Mouse (Mus musculus) stomach, embryonic 15.5 days (tissue): Measurements from ENCODE around the gene Aplp1. TPM values are rescaled to one million over a fixed set of nuclear protein-coding genes. Genes with fewer than 3 reads are reported as not detected.

ENCODE experiments used
- ATAC-seq: fragments of 200-750 bp; cut with Nextera tagmentation; 2 replicates; pipeline ENCODE4 v1.8.0; 2017; ENCODE audit warnings: low read depth, moderate number of reproducible peaks, moderate TSS enrichment; ENCODE audit not compliant: insufficient read depth, low FRiP score
- H3K27ac ChIP-seq: fragments of 300-500 bp; sonication (generic); 2 replicates; pipeline ENCODE4 v1.5.1; 2015; ENCODE audit warnings: mild to moderate bottlenecking, inconsistent platforms
- H3K27me3 ChIP-seq: fragments of 300-500 bp; sonication (generic); replicated peaks from 2 replicates; pipeline ENCODE4 v1.6.1; 2015; ENCODE audit warnings: inconsistent platforms
- H3K36me3 ChIP-seq: fragments of 300-500 bp; sonication (generic); 2 replicates; pipeline ENCODE4 v1.6.1; 2015; ENCODE audit warnings: inconsistent platforms
- H3K4me1 ChIP-seq: fragments of 300-500 bp; sonication (generic); 2 replicates; pipeline ENCODE4 v1.6.1; 2015; ENCODE audit warnings: inconsistent platforms
- H3K4me2 ChIP-seq: fragments of 300-500 bp; sonication (generic); 2 replicates; pipeline ENCODE4 v1.6.1; 2015; ENCODE audit warnings: mild to moderate bottlenecking, inconsistent platforms
- H3K4me3 ChIP-seq: fragments of 300-500 bp; sonication (generic); replicated peaks from 2 replicates; pipeline ENCODE4 v1.5.1; 2015; ENCODE audit warnings: inconsistent platforms
- H3K9ac ChIP-seq: fragments of 300-500 bp; sonication (generic); 2 replicates; pipeline ENCODE4 v1.6.1; 2015; ENCODE audit warnings: inconsistent platforms
- H3K9me3 ChIP-seq: fragments of 300-500 bp; sonication (generic); 2 replicates; pipeline ENCODE4 v1.6.1; 2016; ENCODE audit warnings: inconsistent platforms
- WGBS: fragments of 180-500 bp; shearing (Covaris S2); methylation state at CpG from one replicate; pipeline ENCODE4 v1.1.7; 2015; 5-methylcytosine and 5-hydroxymethylcytosine counted together
- polyA plus RNA-seq: library from polyadenylated mRNA; unstranded; fragments of >200 nt; fragmentation: Nextera tagmentation; extraction: Ambion mirVana; gene quantifications from 2 replicates; pipeline ENCODE4 v1.2.1, GENCODE M21; 2015

Gene Aplp1
- polyA plus RNA-seq, 1 experiment from 2014 or later: 38.6 TPM

DNA sequence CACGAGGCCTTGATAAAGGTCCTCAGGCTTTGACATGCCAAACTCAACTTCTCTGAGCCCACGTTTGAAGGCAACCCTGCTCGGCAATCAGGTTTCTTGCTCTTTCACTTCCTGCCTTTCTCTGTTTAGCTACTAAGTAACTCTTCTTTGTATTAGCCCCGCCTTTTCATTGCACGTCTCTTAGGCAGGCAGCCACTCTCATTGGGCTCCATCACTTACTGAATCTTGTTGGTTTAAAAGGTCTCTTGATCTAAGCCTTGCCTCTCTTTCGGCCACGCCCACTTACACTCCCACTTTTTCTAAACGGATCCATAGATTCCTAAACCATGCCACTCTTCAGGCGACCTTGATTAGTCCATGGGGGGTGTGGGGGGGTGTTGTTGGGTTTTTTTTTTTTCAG is 1.6 kb downstream of the Aplp1 start:
- WGBS: 19% methylated on average over 9 of the region's 9 CpGs
- no peak for ATAC-seq
- H3K4me3 ChIP-seq: peak overlapping the region; percentile 65; the same call in 1 of the 2 replicates

DNA sequence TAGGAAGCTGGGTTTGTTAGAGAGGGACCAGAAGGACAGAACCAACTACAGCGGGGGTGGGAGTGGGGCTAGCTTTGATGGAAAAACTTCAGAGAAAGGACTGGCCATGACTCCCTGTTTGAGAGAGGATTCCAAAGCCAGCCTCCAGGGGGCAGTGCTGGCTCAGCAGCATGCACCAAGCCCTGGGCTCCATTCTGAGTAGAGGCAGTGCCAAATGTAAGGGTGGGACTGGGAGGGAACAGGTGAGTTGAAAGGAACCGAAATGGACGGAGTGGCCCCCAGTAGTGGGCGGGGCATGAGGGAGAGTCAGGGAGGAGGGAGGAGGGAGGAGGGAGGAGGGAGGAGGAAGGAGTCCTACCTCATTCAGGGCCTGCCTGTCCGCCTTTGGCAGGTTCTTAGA is 4.6 kb downstream of the Aplp1 start:
- no peaks in the 10 kb centered on the region for H3K36me3 ChIP-seq
- peaks cover 13% of the 10 kb centered on the region for H3K4me1 ChIP-seq
- no peaks in the 10 kb centered on the region for H3K9me3 ChIP-seq
- H3K4me2 ChIP-seq: no peak overlapping the region
- H3K9ac ChIP-seq: no peak overlapping the region
- ATAC-seq: no peak
- no peak overlapping the region for H3K4me3 ChIP-seq
- H3K27me3 ChIP-seq: peaks cover 19% of the 10 kb centered on the region
- 16% methylated on average over 5 of the region's 5 CpGs for WGBS
- H3K27ac ChIP-seq: no peak overlapping the region

More for the DNA sequence above, 1.6 kb downstream of the Aplp1 start:
- Histone ChIP-seq H3K9me3 (no peaks in the 10 kb centered on the region), H3K27me3 (peaks cover 20% of the 10 kb centered on the region; the same call in 1 of the 2 replicates), H3K4me1 (peaks cover 13% of the 10 kb centered on the region), H3K27ac (no peak overlapping the region), H3K9ac (no peak overlapping the region), H3K4me2 (peak overlapping the region; percentile 95), H3K36me3 (no peaks in the 10 kb centered on the region)

DNA sequence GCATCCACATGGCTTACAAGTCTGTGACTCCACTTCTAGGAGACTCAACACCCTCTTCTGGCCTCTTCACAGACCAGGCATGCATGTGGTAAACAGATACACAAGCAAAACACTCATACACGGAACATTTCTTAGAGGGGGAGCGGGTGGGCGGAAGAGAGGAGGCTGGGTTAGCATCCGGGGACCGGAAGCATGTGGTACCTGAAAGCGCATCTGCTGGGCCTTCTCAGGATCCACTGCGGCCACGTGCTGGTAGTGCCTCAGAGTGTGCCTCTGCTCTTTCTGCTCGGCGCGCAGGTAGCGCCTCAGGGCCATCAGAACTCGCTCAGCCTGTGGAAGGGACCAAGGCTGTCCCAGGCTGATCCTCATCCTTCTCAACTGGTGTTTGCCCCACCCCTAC is 5.6 kb downstream of the Aplp1 start:
- ATAC-seq: no peak
- peaks cover 16% of the 10 kb centered on the region for H3K27me3 ChIP-seq
- H3K36me3 ChIP-seq: no peaks in the 10 kb centered on the region
- H3K9me3 ChIP-seq: no peaks in the 10 kb centered on the region
- WGBS: 79% methylated on average over 13 of the region's 13 CpGs
- no peak overlapping the region for H3K9ac ChIP-seq
- peaks cover 8% of the 10 kb centered on the region for H3K4me1 ChIP-seq
- H3K27ac ChIP-seq: no peak overlapping the region
- H3K4me3 ChIP-seq: no peak overlapping the region
- H3K4me2 ChIP-seq: no peak overlapping the region

DNA sequence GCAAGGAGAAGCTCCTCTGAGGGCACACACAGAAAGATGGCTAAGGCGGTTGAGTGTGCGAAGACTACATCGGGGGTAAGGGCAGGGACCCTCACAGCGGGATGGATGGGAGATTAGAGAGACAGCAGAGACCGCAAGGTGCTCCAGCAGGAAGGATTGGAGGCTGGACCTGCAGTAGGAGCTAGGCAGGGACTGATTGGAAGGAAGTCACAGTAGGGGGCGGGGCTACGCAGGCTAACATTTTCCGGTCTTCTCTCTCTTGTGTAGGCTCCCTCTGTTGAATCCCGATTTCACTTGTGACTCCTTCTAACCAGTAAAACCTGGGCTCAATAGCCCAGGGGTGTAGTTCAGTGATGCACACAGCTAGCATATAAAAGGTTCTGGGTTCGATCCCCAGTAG is 8.5 kb downstream of the Aplp1 start:
- Histone ChIP-seq H3K27ac (no peak overlapping the region), H3K4me3 (no peak overlapping the region), H3K27me3 (peaks cover 4% of the 10 kb centered on the region; the same call in 1 of the 2 replicates), H3K9ac (no peak overlapping the region), H3K36me3 (no peaks in the 10 kb centered on the region), H3K4me2 (no peak overlapping the region), H3K9me3 (no peaks in the 10 kb centered on the region), H3K4me1 (no peaks in the 10 kb centered on the region)
- no peak for ATAC-seq
- WGBS: 22% methylated on average over 10 of the region's 10 CpGs

DNA sequence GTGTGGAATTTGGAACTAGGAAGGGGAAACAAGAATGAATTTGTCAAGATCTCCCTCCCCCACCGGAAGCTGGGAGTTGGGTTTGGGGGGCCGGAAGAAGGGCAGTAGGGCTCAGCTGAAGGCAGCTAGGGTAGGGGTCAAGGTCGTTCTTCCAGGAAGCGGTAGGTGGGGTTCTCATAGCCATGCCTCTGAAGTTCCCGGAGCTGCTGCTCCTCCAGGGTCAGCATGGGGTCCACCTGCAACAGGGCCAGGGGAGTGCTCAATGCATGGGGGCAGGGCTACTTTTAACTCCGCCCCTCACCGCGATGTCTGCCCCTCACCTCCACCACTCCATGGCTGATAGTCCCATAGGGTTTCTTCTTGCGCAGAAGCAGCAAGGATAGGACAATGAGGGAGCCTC is 10.2 kb downstream of the Aplp1 start:
- Histone ChIP-seq H3K4me2 (no peak overlapping the region), H3K9ac (no peak overlapping the region), H3K4me1 (no peaks in the 10 kb centered on the region), H3K4me3 (no peak overlapping the region), H3K27me3 (peaks cover 4% of the 10 kb centered on the region; the same call in 1 of the 2 replicates), H3K27ac (no peak overlapping the region), H3K36me3 (no peaks in the 10 kb centered on the region), H3K9me3 (no peaks in the 10 kb centered on the region)
- ATAC-seq: no peak
- 42% methylated on average over 9 of the region's 9 CpGs for WGBS

DNA sequence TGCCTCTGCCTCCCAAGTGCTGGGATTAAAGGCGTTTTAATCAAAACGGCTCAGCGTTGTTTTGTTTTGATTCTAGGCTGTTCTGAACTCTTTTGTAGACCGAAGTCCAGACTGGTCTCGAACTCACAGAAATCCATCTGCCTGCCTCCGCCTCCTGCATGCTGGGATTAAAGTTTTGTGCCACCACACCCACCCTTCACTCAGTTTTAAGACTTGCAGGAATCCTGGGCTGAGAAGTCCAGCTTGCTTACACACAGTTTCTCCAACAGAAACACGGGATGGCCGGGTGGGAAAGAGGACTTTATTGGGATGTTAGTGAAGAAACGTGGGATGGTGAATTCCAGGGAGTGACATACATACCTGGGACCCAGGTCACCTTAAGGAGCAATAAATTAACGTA is 10.6 kb downstream of the Aplp1 start:
- no peak for ATAC-seq

DNA sequence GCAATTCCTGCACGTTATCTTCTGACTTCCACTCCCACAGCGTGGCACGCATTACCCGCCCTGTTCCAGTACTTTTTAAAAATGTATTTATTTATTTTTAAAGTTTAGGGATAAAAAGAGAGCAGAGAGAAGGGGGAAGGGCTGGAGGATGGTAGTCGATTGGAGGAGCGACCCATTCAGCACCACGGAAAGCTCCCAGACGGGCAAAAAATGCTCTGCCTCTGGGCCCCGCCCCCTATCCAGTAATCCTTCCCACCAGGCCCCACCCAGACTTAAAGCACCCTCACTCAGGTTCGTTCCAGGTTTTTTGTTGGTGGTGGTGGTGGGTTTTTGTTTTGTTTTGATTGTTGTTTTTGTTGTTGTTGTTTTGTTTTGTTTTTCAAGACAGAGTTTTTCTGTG is 11.1 kb downstream of the Aplp1 start:
- H3K4me2 ChIP-seq: no peak overlapping the region
- peaks cover 4% of the 10 kb centered on the region; the same call in 1 of the 2 replicates for H3K27me3 ChIP-seq
- no peak for ATAC-seq
- WGBS: 4% methylated on average over 10 of the region's 10 CpGs
- no peak overlapping the region for H3K27ac ChIP-seq
- no peak overlapping the region for H3K4me3 ChIP-seq
- no peaks in the 10 kb centered on the region for H3K4me1 ChIP-seq
- no peaks in the 10 kb centered on the region for H3K36me3 ChIP-seq
- H3K9ac ChIP-seq: no peak overlapping the region
- H3K9me3 ChIP-seq: no peaks in the 10 kb centered on the region

More for the DNA sequence above, 10.6 kb downstream of the Aplp1 start:
- Histone ChIP-seq H3K36me3 (no peaks in the 10 kb centered on the region), H3K27ac (no peak overlapping the region), H3K4me1 (no peaks in the 10 kb centered on the region), H3K4me3 (no peak overlapping the region), H3K27me3 (peaks cover 4% of the 10 kb centered on the region; the same call in 1 of the 2 replicates), H3K4me2 (no peak overlapping the region), H3K9me3 (no peaks in the 10 kb centered on the region), H3K9ac (no peak overlapping the region)
- 64% methylated on average over 10 of the region's 10 CpGs for WGBS

DNA sequence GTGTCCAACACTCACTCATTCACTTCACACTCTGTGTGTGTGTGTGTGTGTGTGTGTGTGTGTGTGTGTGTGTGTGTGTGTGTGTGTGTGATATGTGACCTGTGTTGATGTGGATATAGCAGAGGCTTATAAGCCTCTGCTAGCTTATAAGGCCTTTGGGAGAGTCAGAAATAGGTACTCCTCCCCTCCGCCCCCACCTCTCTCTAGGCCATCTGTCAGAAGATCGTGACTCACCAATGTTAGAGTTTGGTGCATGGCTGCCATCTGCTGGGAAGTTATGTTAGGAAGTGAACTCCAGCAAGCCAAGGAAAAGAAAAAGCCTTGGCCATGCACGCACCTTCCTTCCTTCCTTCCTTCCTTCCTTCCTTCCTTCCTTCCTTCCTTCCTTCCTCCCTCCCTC is 13.5 kb downstream of the Aplp1 start:
- H3K27ac ChIP-seq: no peak overlapping the region
- WGBS: 3% methylated on average over 3 of the region's 3 CpGs
- H3K4me1 ChIP-seq: no peaks in the 10 kb centered on the region
- ATAC-seq: peak; percentile 53; the same call in 1 of the 2 replicates
- H3K9ac ChIP-seq: no peak overlapping the region
- no peak overlapping the region for H3K4me2 ChIP-seq
- no peaks in the 10 kb centered on the region for H3K36me3 ChIP-seq
- no peak overlapping the region for H3K4me3 ChIP-seq
- no peaks in the 10 kb centered on the region for H3K9me3 ChIP-seq
- H3K27me3 ChIP-seq: peaks cover 3% of the 10 kb centered on the region; the same call in 1 of the 2 replicates

DNA sequence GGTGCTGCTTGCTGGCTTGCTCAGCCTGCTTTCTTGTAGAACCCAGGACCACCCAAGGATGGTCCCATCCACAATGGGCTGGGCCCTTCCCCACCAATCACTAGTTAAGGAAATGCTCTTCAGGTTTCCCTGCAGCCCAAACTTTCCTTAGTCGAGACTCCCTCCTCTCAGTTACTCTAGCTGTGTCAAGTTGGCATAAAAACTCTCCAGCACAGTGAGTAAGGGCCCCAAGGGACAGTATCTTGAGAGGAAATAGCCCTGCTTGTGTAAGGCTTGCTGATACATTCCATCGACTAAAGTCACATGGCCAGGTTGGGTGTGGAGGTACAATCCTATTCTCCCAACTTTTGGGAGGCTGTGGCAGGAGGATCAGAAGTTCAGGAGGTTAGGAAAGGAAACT is 15.1 kb downstream of the Aplp1 start:
- no peak for ATAC-seq
- no peak overlapping the region for H3K9ac ChIP-seq
- H3K27me3 ChIP-seq: no peaks in the 10 kb centered on the region
- no peak overlapping the region for H3K4me3 ChIP-seq
- H3K9me3 ChIP-seq: no peaks in the 10 kb centered on the region
- H3K4me1 ChIP-seq: no peaks in the 10 kb centered on the region
- no peak overlapping the region for H3K27ac ChIP-seq
- 41% methylated on average over 2 of the region's 2 CpGs for WGBS
- H3K4me2 ChIP-seq: no peak overlapping the region
- no peaks in the 10 kb centered on the region for H3K36me3 ChIP-seq

DNA sequence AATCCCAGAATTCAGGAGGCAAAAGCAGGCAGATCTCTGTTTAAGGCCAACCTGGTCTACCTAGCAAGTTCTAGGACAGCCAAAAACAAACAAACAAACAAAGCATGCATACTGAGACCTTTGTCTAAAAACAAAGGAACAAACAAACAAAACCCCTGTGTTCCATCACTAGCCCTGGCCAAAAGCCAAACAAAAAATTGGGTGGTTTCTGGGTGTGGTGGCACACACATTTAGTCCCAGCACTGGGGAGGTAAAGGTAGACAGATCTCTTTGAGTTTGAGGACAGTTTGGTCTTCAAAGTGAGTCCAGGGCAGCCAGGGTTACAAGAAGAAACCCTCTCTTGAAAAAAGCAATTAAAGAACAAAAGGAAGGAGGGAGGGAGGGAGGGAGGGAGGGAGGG is 16.0 kb downstream of the Aplp1 start:
- no peaks in the 10 kb centered on the region for H3K36me3 ChIP-seq

DNA sequence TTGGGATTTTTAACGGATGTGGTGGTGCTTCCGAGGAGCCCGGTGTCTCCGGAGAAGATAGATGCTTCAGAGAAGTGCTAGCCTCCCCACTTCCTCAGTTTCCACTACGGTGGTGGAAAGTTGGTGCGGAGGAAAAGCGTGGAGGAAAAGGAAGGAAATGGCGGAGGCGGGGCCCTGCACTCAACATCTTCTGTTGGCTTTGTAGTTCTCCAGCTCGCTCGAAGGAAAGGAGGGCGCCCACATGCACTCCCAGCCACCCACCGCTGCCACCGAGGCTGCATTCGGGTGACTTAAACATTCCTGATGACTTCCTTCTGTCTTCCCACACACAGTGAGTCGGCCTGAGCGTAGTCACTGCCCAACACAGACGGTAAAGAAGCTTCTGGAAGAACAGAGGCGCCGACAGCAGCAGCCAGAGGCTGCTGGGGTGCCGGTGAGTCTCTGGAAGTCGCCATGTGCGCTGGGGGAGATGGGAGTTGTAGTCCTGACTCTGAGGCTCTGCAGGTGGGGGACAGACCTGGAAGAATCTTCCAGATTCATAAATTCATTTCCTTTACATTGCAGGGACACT is 22.2 kb downstream of the Aplp1 start:
- Histone ChIP-seq H3K4me2 (peak overlapping the region; percentile 99), H3K27me3 (no peaks in the 10 kb centered on the region), H3K9me3 (no peaks in the 10 kb centered on the region), H3K4me1 (peaks cover 12% of the 10 kb centered on the region; the same call in 1 of the 2 replicates), H3K36me3 (no peaks in the 10 kb centered on the region), H3K9ac (peak overlapping the region; percentile 8; the same call in 1 of the 2 replicates), H3K27ac (0 out of 2 replicates have a peak overlapping the region, but pooled peaks have one; percentile 31), H3K4me3 (peak overlapping the region; percentile 59)
- WGBS: 27% methylated on average over 23 of the region's 23 CpGs
- ATAC-seq: no peak

More for the DNA sequence above, 16.0 kb downstream of the Aplp1 start:
- H3K4me2 ChIP-seq: no peak overlapping the region
- no peaks in the 10 kb centered on the region for H3K4me1 ChIP-seq
- no peak overlapping the region for H3K9ac ChIP-seq
- ATAC-seq: no peak
- no peaks in the 10 kb centered on the region for H3K27me3 ChIP-seq
- no peak overlapping the region for H3K4me3 ChIP-seq
- H3K27ac ChIP-seq: no peak overlapping the region
- no peaks in the 10 kb centered on the region for H3K9me3 ChIP-seq

DNA sequence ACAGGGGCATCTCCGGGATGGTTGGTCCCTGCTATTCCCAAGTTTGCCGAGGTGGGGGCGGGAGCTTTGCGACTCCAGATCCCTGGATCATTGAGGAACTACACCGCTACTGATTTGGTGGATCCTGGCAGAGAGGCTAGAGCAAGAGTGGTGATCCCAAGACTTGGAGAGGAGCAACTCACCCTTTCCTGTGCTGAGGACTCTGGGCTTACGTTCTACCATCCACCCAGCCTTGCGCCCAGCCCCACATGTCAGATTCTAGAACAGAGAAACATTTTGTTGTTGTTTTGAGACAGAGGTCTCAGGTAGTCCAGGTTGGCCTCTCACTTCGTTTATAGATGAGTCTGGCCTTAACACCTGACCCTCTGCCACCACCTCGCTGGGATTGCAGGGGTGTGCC is 22.8 kb downstream of the Aplp1 start:
- peak overlapping the region; percentile 99 for H3K4me2 ChIP-seq
- H3K4me3 ChIP-seq: peak overlapping the region; percentile 59
- ATAC-seq: no peak
- peak overlapping the region; percentile 26; the same call in 1 of the 2 replicates for H3K9ac ChIP-seq
- 9% methylated on average over 9 of the region's 9 CpGs for WGBS
- peak overlapping the region; percentile 31; the same call in 1 of the 2 replicates for H3K27ac ChIP-seq
- H3K9me3 ChIP-seq: no peaks in the 10 kb centered on the region
- peaks cover 12% of the 10 kb centered on the region; the same call in 1 of the 2 replicates for H3K4me1 ChIP-seq
- no peaks in the 10 kb centered on the region for H3K27me3 ChIP-seq
- no peaks in the 10 kb centered on the region for H3K36me3 ChIP-seq
